8 mouse cellular contexts compared by ENCODE assay signal in the genomic region with DNA sequence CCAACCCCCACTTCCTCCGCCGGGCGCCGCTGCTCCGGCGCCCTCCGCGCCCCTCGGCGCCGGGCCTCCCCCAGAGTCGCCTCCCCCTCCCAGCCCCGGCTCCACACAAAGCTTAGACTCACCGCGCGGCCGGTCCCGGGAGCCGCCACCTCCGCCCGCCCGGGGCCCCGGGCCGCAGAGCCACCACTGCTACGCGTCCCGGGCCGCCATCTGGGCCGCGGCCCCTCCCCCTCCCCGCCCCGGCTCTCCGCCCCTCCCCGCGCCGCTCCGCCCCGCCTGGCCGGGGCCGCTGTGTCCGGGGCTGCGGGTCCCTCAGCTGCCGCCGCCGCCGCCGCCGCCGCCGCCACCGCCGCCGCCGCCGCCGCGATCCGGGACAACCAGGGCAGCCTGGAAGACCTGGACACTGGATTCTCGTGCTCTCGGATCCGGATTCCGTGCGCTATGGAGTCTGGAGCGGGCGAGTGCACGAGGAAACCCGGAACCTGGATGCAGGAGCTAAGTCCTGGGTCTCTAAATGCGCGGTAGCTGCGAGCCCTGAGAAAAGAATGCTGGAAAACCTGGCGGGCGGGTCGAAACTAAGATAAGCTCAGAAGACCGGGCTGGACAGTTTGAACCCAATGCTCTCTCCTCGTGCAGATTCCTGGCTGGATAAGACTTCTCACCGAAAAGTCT. TPM values are rescaled to one million over a fixed set of nuclear protein-coding genes. Genes with fewer than 3 reads are reported as not detected.
DNase-seq lines count a peak whose midpoint lies in the region; ATAC-seq and TF ChIP-seq lines count a peak whose summit lies in the region.

Zfp609 (minus strand) TSS at position 221 of the 672 bp plus-strand sequence.

- under 1% methylated on average over 65 of the region's 76 CpGs for WGBS in intestine, postnatal 0 days
- under 1% methylated on average over 56 of the region's 76 CpGs for WGBS in midbrain, embryonic 10.5 days

- H3K9ac ChIP-seq in intestine, postnatal 0 days (ENCODE audit: low read depth, low read length) = peak within 1 kb of the TSS; percentile 91

- ATAC-seq in granulocyte monocyte progenitor cell, adult 5-6 weeks (replicated peaks; ENCODE audit: poor library complexity, severe bottlenecking) = peak; percentile 83
- peak; percentile 89 for ATAC-seq in intestine, postnatal 0 days

- no peaks in the 10 kb centered on the region for H3K36me3 ChIP-seq in intestine, postnatal 0 days (ENCODE audit: control insufficient read depth, insufficient read depth)
- H3K36me3 ChIP-seq in midbrain, embryonic 10.5 days = no peaks in the 10 kb centered on the region

- no peak for TF ChIP-seq CTCF in intestine, postnatal 0 days (IDR thresholded peaks at IDR 0.05; ENCODE audit: low read depth)

- peak within 1 kb of the TSS; percentile 99 for H3K27ac ChIP-seq in intestine, postnatal 0 days (ENCODE audit: low read depth, low read length)
- peak within 1 kb of the TSS; percentile 99 for H3K27ac ChIP-seq in midbrain, embryonic 10.5 days (replicated peaks)

- intact Hi-C loops in left cerebral cortex, postnatal 36 days (cut with DNase I) = loop anchor here (5.0 kb wide), 3 partner anchors 40 to 130 kb away; no protein-coding TSS in a partner anchor

- H3K4me2 ChIP-seq in intestine, postnatal 0 days (replicated peaks; ENCODE audit: low read depth) = peak within 1 kb of the TSS; percentile 76

- peaks cover 5% of the 10 kb centered on the region; the same call in 1 of the 2 replicates for H3K4me1 ChIP-seq in intestine, postnatal 0 days (replicated peaks; ENCODE audit: control insufficient read depth, insufficient read depth, low read length)
- H3K4me1 ChIP-seq in midbrain, embryonic 10.5 days = peaks cover 76% of the 10 kb centered on the region

- H3K4me3 ChIP-seq in intestine, postnatal 0 days (ENCODE audit: low read depth, low read length) = peak within 1 kb of the TSS; percentile 90
- H3K4me3 ChIP-seq in midbrain, embryonic 10.5 days = peak within 1 kb of the TSS; percentile 92

- no peaks in the 10 kb centered on the region for H3K9me3 ChIP-seq in intestine, postnatal 0 days (ENCODE audit: control insufficient read depth)
- H3K9me3 ChIP-seq in midbrain, embryonic 10.5 days (replicated peaks) = no peaks in the 10 kb centered on the region

- H3K27me3 ChIP-seq in intestine, postnatal 0 days (replicated peaks; ENCODE audit: control insufficient read depth, insufficient read depth, low read length) = no peaks in the 10 kb centered on the region
- 0 out of 2 replicates have a peak, but pooled peaks cover 8% of the 10 kb centered on the region for H3K27me3 ChIP-seq in midbrain, embryonic 10.5 days (ENCODE audit: low read depth, poor library complexity, severe bottlenecking)

- peak; percentile 98 for DNase-seq in adrenal gland, postnatal 10 days
- DNase-seq in embryo, embryonic 9.5 days (ENCODE audit: extremely low spot score) = peak; percentile 98
- DNase-seq in left cerebral cortex, postnatal 36 days (ENCODE audit: low spot score in 2 of 2) = peak; percentile 95 to 96
- DNase-seq in midbrain, embryonic 10.5 days (ENCODE audit: low spot score) = peak; percentile 97
- peak; percentile 87 to 89 for DNase-seq in right cerebral cortex, postnatal 36 days (ENCODE audit: low spot score in 2 of 2)
- DNase-seq in urinary bladder, postnatal 4 days (ENCODE audit: low spot score in 2 of 2) = peak; percentile 91 to 94

RNA-seq across cellular contexts. Expression of gene Zfp609, which starts in this region (rescaled TPM):
- 10 to 100 TPM; 30.4 to 36.1 TPM for total RNA-seq in adrenal gland, postnatal 10 days (2021)
- 26.1 and 28.9 TPM in 2 replicates for total RNA-seq in granulocyte monocyte progenitor cell, adult 5-6 weeks (2014; fragmentation: Nextera tagmentation)
- total RNA-seq in granulocyte monocyte progenitor cell, adult 5-6 weeks (2017) = 4.3 and 5.1 TPM in 2 replicates
- polyA plus RNA-seq in intestine, postnatal 0 days (2015; fragmentation: Nextera tagmentation; extraction: Ambion mirVana) = 3.1 and 3.7 TPM in 2 replicates
- total RNA-seq in left cerebral cortex, postnatal 36 days (2021) = 10 to 100 TPM; 45.2 to 53.4 TPM
- 6.4 and 7.3 TPM in 2 replicates for polyA plus RNA-seq in midbrain, embryonic 10.5 days (2016; fragmentation: Nextera tagmentation; extraction: Ambion mirVana)

Comparison
In these comparisons a context has a peak if more than half of its experiments do, and no peak if none do; other contexts are left out.
1. Peak in every context shown above with its lines: DNase-seq, ATAC-seq, H3K4me3 ChIP-seq and H3K27ac ChIP-seq.